Mouse (Mus musculus) spleen, adult 2 months (tissue): ENCODE measurements around the gene Slco2a1.

Experiments
- CTCF ChIP-seq: fragments of 200-500 bp; IDR thresholded peaks from 2 replicates; pipeline ENCODE4 v1.5.1; 2011; ENCODE audit warnings: mild to moderate bottlenecking, inconsistent platforms; ENCODE audit not compliant: insufficient read depth, insufficient read length, insufficient replicate concordance; ENCODE audit errors: extremely low read depth
- POLR2A ChIP-seq: fragments of 200-500 bp; IDR thresholded peaks from 2 replicates; pipeline ENCODE4 v1.6.1; 2011; ENCODE audit warnings: low read depth, low read length, inconsistent platforms

DNA sequence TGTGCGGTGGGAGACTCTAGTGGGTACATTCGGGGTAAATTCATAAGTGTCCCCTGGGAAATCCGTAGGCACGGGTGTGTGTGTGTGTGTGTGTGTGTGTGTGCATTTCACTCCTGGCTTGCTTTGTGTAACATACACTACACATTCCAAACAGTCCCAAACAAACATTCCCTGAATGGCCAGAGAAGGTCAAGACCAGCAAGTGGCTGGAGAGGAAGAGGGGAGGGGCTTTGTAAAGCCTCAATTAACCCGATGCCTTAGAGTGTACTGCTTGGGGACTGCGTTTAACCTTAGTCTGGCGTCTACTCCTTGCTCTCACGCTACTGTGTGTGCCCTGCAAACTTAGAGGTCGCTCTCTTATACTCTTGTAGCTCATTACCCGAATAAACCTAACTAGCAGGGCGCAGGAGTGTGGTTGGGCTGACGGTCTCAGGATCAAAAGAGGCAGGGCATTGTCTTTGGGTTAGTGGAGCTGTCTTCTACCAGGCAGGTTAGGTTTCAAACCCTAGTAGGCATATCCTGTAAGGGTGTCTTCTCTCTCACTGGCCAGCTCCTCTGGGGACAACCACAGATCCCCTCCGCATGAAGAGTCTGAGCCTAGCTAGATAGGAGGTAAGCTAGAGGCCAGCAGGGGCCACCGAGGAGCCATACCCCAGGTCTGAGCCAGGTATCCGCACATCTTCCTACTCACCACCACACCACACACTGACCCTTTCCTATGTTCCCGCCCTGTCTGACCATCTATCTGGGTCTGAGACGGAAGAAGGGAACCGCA lies 122.4 kb downstream of the Slco2a1 start:
- TF ChIP-seq POLR2A, result no peak
- no peak for TF ChIP-seq CTCF
